Mouse (Mus musculus) adrenal gland (tissue): ENCODE results near the gene Bmpr2.

Source experiments
- intact Hi-C: fragments of 180-260 bp; cut with DNase I; formaldehyde crosslinking; loops from one replicate; pipeline ENCODE4 v1.15.1; 2025

Gene Bmpr2

GRCm38 (mm10) chr1:59789741-59790140 is 26.5 kb downstream of the Bmpr2 start:
- intact Hi-C loops, result no loop called here

DNA sequence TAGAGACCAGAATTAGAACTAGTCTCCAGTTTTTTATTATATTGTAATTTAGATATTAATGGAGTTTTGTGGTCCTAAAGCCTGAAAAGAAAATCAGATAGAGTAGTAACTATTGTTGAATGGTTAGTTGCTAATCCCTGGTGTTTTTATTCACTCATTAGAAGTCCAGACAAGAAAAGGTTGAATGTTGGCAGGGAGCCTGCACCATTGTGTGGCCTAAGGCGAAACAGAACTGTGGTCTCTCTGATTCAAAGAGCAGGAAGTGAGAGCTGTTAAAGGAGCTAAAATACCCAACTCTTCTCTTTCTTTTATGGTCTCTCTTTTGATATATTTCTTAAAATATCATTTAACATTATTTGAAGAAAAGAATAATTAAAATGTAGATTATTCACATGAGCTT is 32.1 kb downstream of the Bmpr2 start:
- intact Hi-C loops, result no loop called here

- intact Hi-C loops, result no loop called here
These were observed 34.7 kb downstream of the Bmpr2 start for GRCm38 (mm10) chr1:59797865-59798264.

- intact Hi-C loops, result no loop called here
These were observed 41.2 kb downstream of the Bmpr2 start for GRCm38 (mm10) chr1:59804363-59804762.

- intact Hi-C loops, result no loop called here
These were observed 46.7 kb downstream of the Bmpr2 start for GRCm38 (mm10) chr1:59809921-59810320.

DNA sequence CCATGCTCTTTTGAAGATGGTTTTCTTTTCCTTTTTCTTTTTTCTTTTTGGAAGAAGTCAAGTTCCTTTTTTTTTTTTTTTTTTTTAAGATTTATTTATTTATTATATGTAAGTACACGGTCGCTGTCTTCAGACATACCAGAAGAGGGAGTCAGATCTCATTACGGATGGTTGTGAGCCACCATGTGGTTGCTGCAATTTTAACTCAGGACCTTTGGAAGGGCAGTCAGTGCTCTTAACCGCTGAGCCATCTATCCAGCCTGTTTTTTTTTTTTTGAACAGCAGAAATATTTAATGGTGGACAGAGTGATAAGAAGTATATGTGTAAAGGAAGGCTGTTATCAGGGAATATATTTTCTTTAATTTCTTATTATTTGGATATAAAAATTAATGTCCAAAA is 49.6 kb downstream of the Bmpr2 start:
- intact Hi-C loops, result no loop called here

DNA sequence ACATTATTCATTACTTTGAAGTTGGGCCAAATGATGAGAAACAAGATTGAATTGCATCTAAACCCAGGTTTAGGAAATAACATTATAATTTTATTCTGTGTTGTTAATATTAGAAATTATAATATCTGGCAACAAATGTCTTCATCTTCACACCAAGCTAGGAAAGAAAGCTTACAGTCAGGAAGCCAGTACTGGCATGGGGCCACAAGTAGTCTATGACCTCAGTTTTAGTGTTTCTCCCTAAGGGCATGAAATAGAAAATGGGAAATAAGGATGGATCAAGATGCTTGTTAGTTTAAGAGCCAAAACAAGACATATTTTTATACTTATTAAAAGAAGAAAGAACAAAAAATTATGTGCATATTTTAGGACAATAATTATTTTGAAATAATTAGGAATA is 62.2 kb downstream of the Bmpr2 start:
- intact Hi-C loops, result no loop called here

GRCm38 (mm10) chr1:59826583-59826982 is 63.4 kb downstream of the Bmpr2 start:
- intact Hi-C loops, result no loop called here

GRCm38 (mm10) chr1:59829410-59829809 is 66.2 kb downstream of the Bmpr2 start:
- intact Hi-C loops, result no loop called here

GRCm38 (mm10) chr1:59830194-59830593 is 67.0 kb downstream of the Bmpr2 start:
- intact Hi-C loops, result no loop called here

DNA sequence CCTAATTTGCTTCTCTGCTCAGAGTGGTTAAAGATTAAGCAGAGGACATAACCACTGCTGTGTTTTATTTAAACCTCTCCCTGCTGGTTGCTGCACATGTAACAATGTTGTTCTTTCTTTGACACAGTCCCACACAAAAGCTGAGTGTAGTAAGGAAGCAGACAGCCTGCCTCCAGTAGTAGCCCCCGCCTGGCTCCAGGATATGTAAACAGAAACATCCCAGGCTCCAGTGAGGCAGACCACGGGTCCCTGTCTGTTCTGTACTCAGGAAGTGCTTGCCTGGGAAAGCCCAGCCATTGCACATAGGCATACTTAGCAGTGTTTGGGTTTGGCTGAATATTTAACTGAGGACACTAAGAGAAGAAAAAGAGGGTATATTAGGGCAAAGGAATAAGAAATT is 70.5 kb downstream of the Bmpr2 start:
- intact Hi-C loops, result no loop called here

DNA sequence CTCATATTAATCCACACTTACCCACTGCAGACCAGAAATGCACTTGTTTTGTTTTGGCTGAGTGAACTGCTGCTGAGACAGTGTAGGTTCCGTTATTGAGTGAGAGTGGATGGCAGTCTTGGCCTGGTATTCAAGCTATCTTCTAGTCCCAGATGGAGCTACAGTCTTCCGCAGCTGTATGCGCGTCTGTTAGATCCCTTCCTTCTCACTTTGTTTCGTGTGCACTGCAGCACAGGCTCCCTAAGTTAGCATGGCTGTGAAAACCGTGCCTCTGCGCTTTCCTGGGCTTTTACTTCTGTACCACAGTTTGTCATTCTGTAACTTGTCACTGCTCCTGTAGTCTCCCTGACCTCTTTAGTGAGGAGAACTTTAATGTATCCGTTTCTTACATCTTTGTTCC is 85.1 kb downstream of the Bmpr2 start:
- intact Hi-C loops, result loop anchor here (10.0 kb wide), 1 partner anchor 84 kb away; the partner anchor contains the start of gene Bmpr2

DNA sequence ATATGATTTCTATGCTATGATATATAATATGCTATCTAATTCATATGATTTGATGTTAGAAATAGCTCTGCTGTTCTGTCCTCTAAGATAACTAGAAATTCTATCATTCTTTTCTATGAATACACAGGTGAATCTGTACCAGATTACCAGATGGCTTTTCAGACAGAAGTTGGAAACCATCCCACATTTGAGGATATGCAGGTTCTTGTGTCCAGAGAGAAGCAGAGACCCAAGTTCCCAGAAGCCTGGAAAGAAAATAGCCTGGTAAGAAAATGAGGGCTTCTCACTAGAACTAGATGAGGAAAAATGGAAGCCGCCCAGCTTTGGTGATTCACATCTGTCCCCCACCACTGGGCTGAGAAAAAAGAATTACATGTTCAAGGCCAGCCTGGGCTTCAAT is 95.8 kb downstream of the Bmpr2 start:
- intact Hi-C loops, result no loop called here

DNA sequence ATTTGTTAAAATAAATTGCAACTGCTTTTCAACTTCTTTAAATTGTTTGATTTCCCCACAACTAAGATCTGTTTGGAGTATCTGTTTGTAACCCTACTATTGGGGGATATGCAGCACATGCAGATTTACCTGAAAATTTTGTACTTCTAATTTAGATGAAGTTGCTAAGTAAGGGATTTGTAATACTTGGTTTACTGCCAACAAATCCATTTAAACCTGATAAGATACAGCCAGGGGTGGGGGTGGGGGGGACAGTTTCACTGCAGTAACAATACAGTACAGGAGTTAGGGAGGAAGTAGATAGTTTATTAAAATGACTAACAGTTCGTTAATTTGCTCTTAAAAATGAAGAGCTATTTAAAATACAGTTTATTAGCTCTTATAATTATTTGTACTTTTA is 98.9 kb downstream of the Bmpr2 start:
- intact Hi-C loops, result no loop called here

DNA sequence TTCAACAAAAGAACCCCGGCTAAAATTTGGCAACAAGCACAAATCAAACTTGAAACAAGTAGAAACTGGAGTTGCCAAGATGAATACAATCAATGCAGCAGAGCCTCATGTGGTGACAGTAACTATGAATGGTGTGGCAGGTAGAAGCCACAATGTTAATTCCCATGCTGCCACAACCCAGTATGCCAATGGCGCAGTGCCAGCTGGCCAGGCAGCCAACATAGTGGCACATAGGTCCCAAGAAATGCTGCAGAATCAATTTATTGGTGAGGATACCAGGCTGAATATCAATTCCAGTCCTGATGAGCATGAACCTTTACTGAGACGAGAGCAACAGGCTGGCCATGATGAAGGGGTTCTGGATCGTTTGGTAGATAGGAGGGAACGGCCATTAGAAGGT is 104.8 kb downstream of the Bmpr2 start:
- intact Hi-C loops, result no loop called here

DNA sequence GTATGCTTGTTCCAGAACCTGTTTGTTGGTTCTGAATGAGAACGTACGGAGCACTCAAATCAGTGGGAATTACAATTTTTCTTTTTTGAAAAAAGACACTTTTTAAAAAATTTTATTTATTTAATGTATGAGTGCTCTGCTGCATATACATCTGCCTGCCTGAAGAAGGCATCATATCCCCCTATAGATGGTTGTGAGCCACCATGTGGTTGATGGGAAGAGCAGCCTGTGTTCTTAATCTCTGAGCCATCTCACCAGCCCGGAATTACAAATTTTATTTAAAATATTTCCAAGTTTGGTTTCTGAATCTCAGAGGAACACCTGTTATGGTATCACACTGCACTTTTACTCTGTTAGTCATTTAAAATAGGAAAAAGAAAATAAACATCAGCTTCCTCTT is 110.8 kb downstream of the Bmpr2 start:
- intact Hi-C loops, result no loop called here

- intact Hi-C loops, result no loop called here
These were observed 114.9 kb downstream of the Bmpr2 start for GRCm38 (mm10) chr1:59878098-59878497.

- intact Hi-C loops, result loop anchor here (2.0 kb wide), 1 partner anchor 83 kb away; no protein-coding TSS in a partner anchor
These were observed 120.3 kb downstream of the Bmpr2 start for GRCm38 (mm10) chr1:59883349-59884134.

DNA sequence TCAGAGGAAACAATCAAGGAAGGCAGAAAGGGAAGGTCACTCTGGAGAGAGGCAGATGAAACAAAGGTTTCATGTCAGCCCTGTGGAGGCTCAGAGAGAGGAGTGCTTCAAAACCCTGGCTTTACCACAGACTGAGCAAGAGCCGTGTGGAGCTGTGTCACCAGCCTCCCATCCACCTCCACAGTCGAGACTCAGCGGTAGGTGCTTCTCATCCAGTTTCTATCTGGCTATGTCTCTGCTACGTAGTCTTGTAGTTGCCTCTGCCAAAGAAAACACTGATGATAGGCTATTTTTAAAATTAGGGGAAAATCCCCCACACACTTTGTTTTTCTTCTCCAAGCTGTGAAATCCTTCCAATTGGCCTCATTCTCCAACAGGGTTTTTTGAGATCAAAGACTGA is 123.7 kb downstream of the Bmpr2 start:
- intact Hi-C loops, result no loop called here

GRCm38 (mm10) chr1:59888018-59888417 is 124.8 kb downstream of the Bmpr2 start:
- intact Hi-C loops, result no loop called here

DNA sequence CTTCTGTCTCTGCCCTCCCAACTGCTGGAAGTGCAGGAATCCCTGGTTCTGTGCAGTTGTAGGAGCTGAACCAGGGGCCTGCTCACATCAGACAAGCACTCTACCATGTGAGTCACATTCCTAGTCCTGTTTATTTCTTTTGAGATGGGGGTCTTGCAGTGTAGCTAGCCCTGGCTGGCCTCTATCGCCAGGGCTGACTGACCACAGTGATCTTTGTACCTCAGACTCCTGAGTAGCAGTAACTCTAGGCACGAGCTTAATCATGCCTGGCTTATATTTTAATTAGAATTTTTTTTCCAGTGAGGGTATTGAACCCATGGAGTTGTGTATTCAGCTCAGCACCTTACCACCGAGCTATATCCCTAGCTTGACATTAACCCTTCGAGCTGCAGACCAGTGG is 128.0 kb downstream of the Bmpr2 start:
- intact Hi-C loops, result no loop called here

- intact Hi-C loops, result no loop called here
These were observed 129.6 kb downstream of the Bmpr2 start for GRCm38 (mm10) chr1:59892777-59893176.

- intact Hi-C loops, result no loop called here
These were observed 130.8 kb downstream of the Bmpr2 start for GRCm38 (mm10) chr1:59894025-59894424.
